Mouse (Mus musculus) MEL (cell line): Measurements from ENCODE around the gene Layn. TPM values are rescaled to one million over a fixed set of nuclear protein-coding genes. Genes with fewer than 3 reads are reported as not detected.

Experiments used
- DNase-seq: peaks from one replicate; pipeline ENCODE4 v3.0.0; 2011; ENCODE audit warnings: low read depth, low spot score
- H3K27ac ChIP-seq: 2 replicates; pipeline ENCODE4 v1.5.1; 2012; ENCODE audit warnings: low read depth, mild to moderate bottlenecking, control low read depth, low read length, moderate library complexity; ENCODE audit not compliant: control insufficient read depth
- H3K27me3 ChIP-seq, 2 experiments: fragments of 150-350 bp in 1 of 2; sonication (generic) in 1 of 2; 2 replicates each; pipeline ENCODE4 v1.6.1; 2012; ENCODE audit warnings: low read length in 2 of 2, mild to moderate bottlenecking in 2 of 2, improper control_type of control experiment in 1 of 2, moderate library complexity in 1 of 2; ENCODE audit not compliant: insufficient read depth in 2 of 2, control insufficient read depth in 1 of 2
- H3K36me3 ChIP-seq, 2 experiments: 2 replicates each; pipeline ENCODE4 v1.6.1; 2012 to 2014; ENCODE audit warnings: low read length in 2 of 2, improper control_type of control experiment in 1 of 2, inconsistent platforms in 1 of 2, mild to moderate bottlenecking in 1 of 2; ENCODE audit not compliant: insufficient read depth in 2 of 2, control insufficient read depth in 1 of 2
- H3K4me1 ChIP-seq, 2 experiments: fragments of 150-350 bp in 1 of 2; sonication (generic) in 1 of 2; 2 replicates each; pipeline ENCODE4 v1.6.1; 2012; ENCODE audit warnings: low read length in 2 of 2, improper control_type of control experiment in 1 of 2, mild to moderate bottlenecking in 1 of 2; ENCODE audit not compliant: insufficient read depth in 2 of 2, control insufficient read depth in 1 of 2
- H3K4me3 ChIP-seq, 2 experiments: fragments of 150-350 bp in 1 of 2; sonication (generic) in 1 of 2; 2 replicates each; pipeline ENCODE4 v1.5.1; 2012; ENCODE audit warnings: low read depth in 2 of 2, low read length in 2 of 2, mild to moderate bottlenecking in 2 of 2, moderate library complexity in 2 of 2, control low read depth in 1 of 2, improper control_type of control experiment in 1 of 2; ENCODE audit not compliant: control insufficient read depth in 1 of 2, insufficient read depth in 1 of 2
- H3K79me2 ChIP-seq: 2 replicates; pipeline ENCODE4 v1.6.1; 2012; ENCODE audit warnings: mild to moderate bottlenecking, low read length, moderate library complexity; ENCODE audit not compliant: control insufficient read depth, poor library complexity, insufficient read depth
- H3K9ac ChIP-seq: 2 replicates; pipeline ENCODE4 v1.6.1; 2012; ENCODE audit warnings: low read depth, mild to moderate bottlenecking, control low read depth, low read length, moderate library complexity; ENCODE audit not compliant: control insufficient read depth, poor library complexity, severe bottlenecking
- H3K9me3 ChIP-seq: fragments of 150-350 bp; sonication (generic); replicated peaks from 2 replicates; pipeline ENCODE4 v1.6.1; 2012; ENCODE audit warnings: mild to moderate bottlenecking, low read length, improper control_type of control experiment, moderate library complexity; ENCODE audit not compliant: insufficient read depth
- CHD1 ChIP-seq: IDR thresholded peaks from 2 replicates; pipeline ENCODE4 v1.6.1; 2012; ENCODE audit warnings: low read depth, mild to moderate bottlenecking, inconsistent platforms, low read length, improper control_type of control experiment
- E2F4 ChIP-seq: IDR thresholded peaks from 2 replicates; pipeline ENCODE4 v1.6.1; 2011; ENCODE audit warnings: low read depth, low read length, improper control_type of control experiment, borderline replicate concordance
- ELF1 ChIP-seq: IDR thresholded peaks from 2 replicates; pipeline ENCODE4 v1.6.1; 2014; ENCODE audit warnings: low read depth, mild to moderate bottlenecking, inconsistent platforms, low read length, improper control_type of control experiment, moderate library complexity
- HCFC1 ChIP-seq: IDR thresholded peaks from 2 replicates; pipeline ENCODE4 v1.6.1; 2012; ENCODE audit warnings: low read depth, mild to moderate bottlenecking, inconsistent platforms, low read length, improper control_type of control experiment, moderate library complexity
- KAT2A ChIP-seq: conservative IDR thresholded peaks from 2 replicates; pipeline ENCODE4 v1.6.1; 2012; ENCODE audit warnings: low read depth, low read length, improper control_type of control experiment, inconsistent platforms
- MAFK ChIP-seq: IDR thresholded peaks from 2 replicates; pipeline ENCODE4 v1.6.1; 2011; ENCODE audit warnings: low read depth, mild to moderate bottlenecking, low read length, improper control_type of control experiment, borderline replicate concordance
- MAX ChIP-seq: IDR thresholded peaks from 2 replicates; pipeline ENCODE4 v1.6.1; 2011; ENCODE audit warnings: low read length, improper control_type of control experiment
- MYB ChIP-seq: IDR thresholded peaks from 2 replicates; pipeline ENCODE4 v1.6.1; 2011; ENCODE audit warnings: mild to moderate bottlenecking, low read depth, low read length, improper control_type of control experiment
- MYC ChIP-seq: IDR thresholded peaks from 2 replicates; pipeline ENCODE4 v1.6.1; 2011; ENCODE audit warnings: low read depth, mild to moderate bottlenecking, low read length, improper control_type of control experiment, moderate library complexity
- NELFE ChIP-seq: IDR thresholded peaks from 2 replicates; pipeline ENCODE4 v1.6.1; 2011; ENCODE audit warnings: low read depth, low read length, improper control_type of control experiment
- NRF1 ChIP-seq: IDR thresholded peaks from 2 replicates; pipeline ENCODE4 v1.6.1; 2014; ENCODE audit warnings: low read depth, mild to moderate bottlenecking, inconsistent platforms, low read length, improper control_type of control experiment, moderate library complexity; ENCODE audit not compliant: poor library complexity, insufficient read depth, severe bottlenecking
- POLR2AphosphoS2 ChIP-seq: IDR thresholded peaks from 2 replicates; pipeline ENCODE4 v1.6.1; 2011; ENCODE audit warnings: low read length, improper control_type of control experiment
- POLR2AphosphoS5 ChIP-seq: IDR thresholded peaks from 2 replicates; pipeline ENCODE4 v1.6.1; 2012; ENCODE audit warnings: low read depth, borderline replicate concordance, mild to moderate bottlenecking, inconsistent platforms, low read length, moderate library complexity, mixed read lengths
- RAD21 ChIP-seq: IDR thresholded peaks from 2 replicates; pipeline ENCODE4 v1.6.1; 2011; ENCODE audit warnings: mild to moderate bottlenecking, low read depth, low read length, improper control_type of control experiment
- SIN3A ChIP-seq: IDR thresholded peaks from 2 replicates; pipeline ENCODE4 v1.6.1; 2012; ENCODE audit warnings: low read length, improper control_type of control experiment, inconsistent platforms
- TBP ChIP-seq: IDR thresholded peaks from 2 replicates; pipeline ENCODE4 v1.8.0; 2011; ENCODE audit warnings: low read depth, low read length, improper control_type of control experiment
- TCF12 ChIP-seq: IDR thresholded peaks from 2 replicates; pipeline ENCODE4 v1.6.1; 2014; ENCODE audit warnings: low read depth, mild to moderate bottlenecking, inconsistent platforms, low read length, improper control_type of control experiment, moderate library complexity
- USF2 ChIP-seq, 2 experiments: IDR thresholded peaks; 2 replicates each; pipeline ENCODE4 v1.6.1; 2011 to 2012; ENCODE audit warnings: improper control_type of control experiment in 2 of 2, low read length in 2 of 2, borderline replicate concordance in 1 of 2, inconsistent platforms in 1 of 2, low read depth in 1 of 2, mild to moderate bottlenecking in 1 of 2; ENCODE audit not compliant: insufficient read depth in 1 of 2
- ZKSCAN1 ChIP-seq: IDR thresholded peaks from 2 replicates; pipeline ENCODE4 v1.6.1; 2012; ENCODE audit warnings: low read depth, mild to moderate bottlenecking, inconsistent platforms, low read length, improper control_type of control experiment, moderate library complexity
- polyA plus RNA-seq, 2 experiments: library from polyadenylated mRNA; stranded (reverse) in 1 of 2; unstranded in 1 of 2; fragments of >175 nt in 1 of 2; fragments of >200 nt in 1 of 2; gene quantifications; 2 replicates each; pipeline versions ENCODE4 v1.2.1 to v1.2.4; 2012; ENCODE audit warnings: low replicate concordance in 2 of 2, low read depth in 1 of 2; ENCODE audit not compliant: insufficient read length in 2 of 2, insufficient read depth in 1 of 2, missing spikeins in 1 of 2
- total RNA-seq: library from RNA; depleted of rRNA; stranded (reverse); fragments of 300-350 nt; gene quantifications from 2 replicates; pipeline ENCODE4 v1.2.3, GENCODE M21; 2012

The Layn gene
- total and polyA plus RNA-seq, 3 experiments, result not detected

DNA sequence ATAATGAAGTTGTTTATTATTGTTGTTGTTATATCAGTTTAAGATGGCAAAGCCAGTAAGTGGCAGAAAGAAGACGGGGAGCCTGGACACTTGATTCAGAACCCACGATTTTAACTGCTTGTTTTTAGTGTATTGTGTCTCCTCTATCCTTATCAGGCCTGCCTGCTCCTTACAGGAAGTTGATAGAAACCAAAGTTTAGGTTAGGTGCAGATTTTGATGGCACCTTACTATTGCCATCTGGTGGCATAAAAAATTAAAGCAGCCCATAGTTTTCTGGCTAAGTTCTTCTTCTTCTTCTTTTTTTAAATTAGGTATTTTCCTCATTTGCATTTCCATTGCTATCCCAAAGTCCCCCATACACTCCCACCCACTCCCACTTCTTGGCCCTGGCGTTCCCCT lies 24.7 kb downstream of the Layn start (continued):
- no peak for TF ChIP-seq E2F4

GRCm38 (mm10) chr9:51042136-51042535 lies 34.8 kb downstream of the Layn start:
- Histone ChIP-seq H3K9ac (no peak overlapping the region), H3K4me1 (peaks cover 0 to 3% of the 10 kb centered on the region in 2 experiments; a peak in 1 of 4 replicates), H3K36me3 (no peaks in the 10 kb centered on the region), H3K27ac (no peak overlapping the region), H3K4me3 (no peak overlapping the region), H3K79me2 (no peaks in the 10 kb centered on the region), H3K27me3 (no peaks in the 10 kb centered on the region), H3K9me3 (no peaks in the 10 kb centered on the region)
- no peak for TF ChIP-seq SIN3A
- no peak for TF ChIP-seq HCFC1
- TF ChIP-seq KAT2A, result no peak
- no peak for TF ChIP-seq ZKSCAN1
- no peak for TF ChIP-seq TBP
- TF ChIP-seq NRF1, result no peak
- TF ChIP-seq CHD1, result no peak
- TF ChIP-seq MAFK, result no peak
- TF ChIP-seq NELFE, result no peak
- TF ChIP-seq MAX, result no peak
- no peak for TF ChIP-seq RAD21
- TF ChIP-seq USF2 (IDR thresholded peaks at IDR 0.05; ENCODE audit: borderline replicate concordance in 1 of 2, insufficient read depth in 1 of 2, low read depth in 1 of 2, low read length in 2 of 2), result no peak
- no peak for TF ChIP-seq TCF12
- no peak for DNase-seq

DNA sequence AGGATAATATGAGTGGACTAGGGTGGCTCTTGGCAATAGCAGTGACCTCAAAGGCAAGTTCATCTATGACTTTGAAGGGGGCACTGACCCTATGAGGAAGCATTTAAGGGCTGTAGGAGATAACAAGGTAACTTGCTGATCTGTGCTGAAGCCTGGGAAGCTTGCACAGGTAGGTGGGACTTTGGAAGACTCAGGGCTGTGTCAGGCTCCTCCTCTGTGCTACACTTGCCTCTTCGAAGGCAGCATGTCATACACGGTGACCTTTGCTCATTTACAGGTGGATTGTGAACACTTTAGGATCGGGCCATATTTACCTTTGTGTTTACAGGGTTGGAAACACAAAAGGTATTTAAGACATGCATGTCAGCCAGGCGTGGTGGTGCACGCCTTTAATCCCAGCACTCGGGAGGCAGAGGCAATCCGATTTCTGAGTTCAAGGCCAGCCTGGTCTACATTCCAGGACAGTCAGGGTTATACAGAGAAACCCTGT lies 35.4 kb downstream of the Layn start:
- TF ChIP-seq ELF1 (no peak), E2F4 (no peak), SIN3A (no peak), POLR2AphosphoS2 (no peak), MYB (no peak), MYC (no peak), POLR2AphosphoS5 (no peak), MAX (no peak)
- TF ChIP-seq, all 39 proteins: peak for 0
- H3K27ac ChIP-seq, result no peak overlapping the region

More for the DNA sequence above, 35.4 kb downstream of the Layn start:
- Histone ChIP-seq H3K9ac (no peak overlapping the region), H3K79me2 (no peaks in the 10 kb centered on the region), H3K27me3 (no peaks in the 10 kb centered on the region), H3K36me3 (no peaks in the 10 kb centered on the region; a peak in 1 of 4 replicates), H3K9me3 (no peaks in the 10 kb centered on the region), H3K4me3 (no peak overlapping the region), H3K4me1 (peaks cover 0 to 5% of the 10 kb centered on the region in 2 experiments; a peak in 1 of 4 replicates)
- no peak for DNase-seq
